Mouse (Mus musculus) kidney, embryonic 16.5 days (tissue): ENCODE measurements around the gene Mtmr12. TPM values are rescaled to one million over a fixed set of nuclear protein-coding genes. Genes with fewer than 3 reads are reported as not detected.
"Not testable (repeated sequence)": the region's sequence is repeated elsewhere in the genome, so short reads cannot be mapped to it uniquely, and the experiment has no call there.

ENCODE experiments used
- ATAC-seq: fragments of 200-750 bp; cut with Nextera tagmentation; 2 replicates; pipeline ENCODE4 v1.8.0; 2017; ENCODE audit warnings: moderate TSS enrichment; ENCODE audit not compliant: low FRiP score, low TSS enrichment
- H3K27ac ChIP-seq: fragments of 300-500 bp; sonication (generic); 2 replicates; pipeline ENCODE4 v1.5.1; 2014; ENCODE audit warnings: low read length
- H3K27me3 ChIP-seq: fragments of 300-500 bp; sonication (generic); 2 replicates; pipeline ENCODE4 v1.6.1; 2014; ENCODE audit warnings: low read length, control low read depth, mixed read lengths; ENCODE audit not compliant: insufficient read depth
- H3K36me3 ChIP-seq: fragments of 300-500 bp; sonication (generic); 2 replicates; pipeline ENCODE4 v1.6.1; 2014; ENCODE audit warnings: low read length, control low read depth, mixed read lengths; ENCODE audit not compliant: insufficient read depth
- H3K4me1 ChIP-seq: fragments of 300-500 bp; sonication (generic); 2 replicates; pipeline ENCODE4 v1.6.1; 2014; ENCODE audit warnings: low read length, control low read depth, mixed read lengths; ENCODE audit not compliant: insufficient read depth
- H3K4me2 ChIP-seq: fragments of 300-500 bp; sonication (generic); replicated peaks from 2 replicates; pipeline ENCODE4 v1.6.1; 2014; ENCODE audit warnings: low read depth, low read length
- H3K4me3 ChIP-seq: fragments of 300-500 bp; sonication (generic); 2 replicates; pipeline ENCODE4 v1.5.1; 2014; ENCODE audit warnings: mild to moderate bottlenecking, low read length
- H3K9ac ChIP-seq: fragments of 300-500 bp; sonication (generic); replicated peaks from 2 replicates; pipeline ENCODE4 v1.6.1; 2014; ENCODE audit warnings: low read length
- H3K9me3 ChIP-seq: fragments of 300-500 bp; sonication (generic); 2 replicates; pipeline ENCODE4 v1.6.1; 2016; ENCODE audit warnings: low read length, control low read depth
- WGBS: fragments of 180-500 bp; shearing (Covaris S2); extraction: QIAGEN DNeasy Blood & Tissue Kit; methylation state at CpG from one replicate; pipeline ENCODE4 v1.1.7; 2014; 5-methylcytosine and 5-hydroxymethylcytosine counted together
- polyA plus RNA-seq: library from polyadenylated mRNA; unstranded; fragments of >200 nt; fragmentation: Nextera tagmentation; extraction: Ambion mirVana; gene quantifications from 2 replicates; pipeline ENCODE4 v1.2.1, GENCODE M21; 2015

Mtmr12 gene
- 22.5 and 25.0 TPM in 2 replicates for polyA plus RNA-seq

DNA sequence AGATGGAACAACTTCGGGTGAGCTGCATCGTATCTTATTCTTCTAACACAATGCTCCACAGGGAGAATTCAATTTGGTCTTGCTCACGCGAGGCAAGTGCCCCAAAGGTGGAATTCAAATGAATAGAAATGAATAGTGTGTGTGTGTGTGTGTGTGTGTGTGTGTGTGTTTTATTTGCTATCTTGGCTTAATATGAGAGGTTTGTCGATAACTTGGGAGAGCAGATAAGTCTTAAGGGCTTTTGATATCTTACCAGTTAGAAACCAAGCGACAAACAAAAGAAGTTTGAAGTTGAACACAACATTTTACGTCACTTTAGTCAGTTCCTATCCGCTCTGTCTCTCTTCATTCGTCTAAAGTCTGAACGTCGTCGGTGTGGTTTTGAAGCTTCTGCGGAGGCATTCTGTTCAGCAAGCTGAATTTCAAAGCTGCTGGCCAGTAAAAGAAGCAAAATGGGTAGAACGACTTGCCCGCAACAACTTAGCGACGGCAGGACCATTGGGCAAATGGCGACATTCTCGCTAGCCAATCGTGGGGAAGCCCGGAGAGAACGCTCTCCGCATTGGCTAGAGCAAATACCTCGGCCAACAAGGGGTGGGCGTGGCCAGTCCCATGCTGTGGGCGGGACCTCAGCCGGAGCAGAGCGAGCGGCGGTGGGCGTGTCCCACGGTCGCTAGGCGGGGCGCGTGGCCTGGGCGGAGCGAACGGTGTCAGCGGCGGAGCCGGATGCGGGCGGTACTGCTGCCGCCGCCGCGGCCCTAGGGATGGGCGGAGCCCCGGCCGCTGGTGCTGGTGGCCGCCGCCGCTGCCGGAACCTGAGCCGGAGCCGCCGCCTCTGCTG is at the start of gene Mtmr12:
Mtmr12 (plus strand) TSS at position 710 of the 841 bp plus-strand sequence.
- Histone ChIP-seq H3K9me3 (no peaks in the 10 kb centered on the region), H3K27ac (peak within 1 kb of the TSS; percentile 97), H3K4me2 (peak within 1 kb of the TSS; percentile 78), H3K9ac (peak within 1 kb of the TSS; percentile 95), H3K4me1 (peaks cover 40% of the 10 kb centered on the region), H3K4me3 (peak within 1 kb of the TSS; percentile 90), H3K27me3 (no peaks in the 10 kb centered on the region), H3K36me3 (no peaks in the 10 kb centered on the region)
- ATAC-seq: peak; percentile 97
- WGBS: under 1% methylated on average over 56 of the region's 58 CpGs

DNA sequence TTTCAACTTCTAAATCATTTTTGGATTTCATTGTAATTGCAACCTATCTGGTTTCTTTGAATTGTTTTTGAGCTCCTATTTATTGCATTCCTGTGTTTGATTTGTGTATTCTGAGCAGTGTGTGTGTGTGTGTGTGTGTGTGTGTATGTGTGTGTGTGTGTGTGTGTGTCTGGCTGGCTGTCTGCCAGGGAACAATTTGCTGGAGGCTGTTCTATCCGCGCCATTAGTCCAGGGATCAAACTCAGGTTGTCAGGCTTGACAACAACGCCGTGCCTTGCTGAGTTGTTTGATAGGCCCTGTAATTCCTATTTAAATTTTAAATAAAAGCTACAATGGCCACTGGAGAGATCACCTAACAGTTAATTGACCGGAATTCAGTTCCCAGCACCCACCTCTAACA is 26.7 kb upstream of the Mtmr12 start:
- peaks cover 51% of the 10 kb centered on the region for H3K36me3 ChIP-seq
- H3K4me3 ChIP-seq: no peak overlapping the region
- no peak for ATAC-seq
- no peaks in the 10 kb centered on the region for H3K4me1 ChIP-seq
- H3K4me2 ChIP-seq: no peak overlapping the region
- 77% methylated on average over 5 of the region's 5 CpGs for WGBS
- H3K27me3 ChIP-seq: no peaks in the 10 kb centered on the region
- no peak overlapping the region for H3K27ac ChIP-seq
- no peaks in the 10 kb centered on the region for H3K9me3 ChIP-seq
- no peak overlapping the region for H3K9ac ChIP-seq

DNA sequence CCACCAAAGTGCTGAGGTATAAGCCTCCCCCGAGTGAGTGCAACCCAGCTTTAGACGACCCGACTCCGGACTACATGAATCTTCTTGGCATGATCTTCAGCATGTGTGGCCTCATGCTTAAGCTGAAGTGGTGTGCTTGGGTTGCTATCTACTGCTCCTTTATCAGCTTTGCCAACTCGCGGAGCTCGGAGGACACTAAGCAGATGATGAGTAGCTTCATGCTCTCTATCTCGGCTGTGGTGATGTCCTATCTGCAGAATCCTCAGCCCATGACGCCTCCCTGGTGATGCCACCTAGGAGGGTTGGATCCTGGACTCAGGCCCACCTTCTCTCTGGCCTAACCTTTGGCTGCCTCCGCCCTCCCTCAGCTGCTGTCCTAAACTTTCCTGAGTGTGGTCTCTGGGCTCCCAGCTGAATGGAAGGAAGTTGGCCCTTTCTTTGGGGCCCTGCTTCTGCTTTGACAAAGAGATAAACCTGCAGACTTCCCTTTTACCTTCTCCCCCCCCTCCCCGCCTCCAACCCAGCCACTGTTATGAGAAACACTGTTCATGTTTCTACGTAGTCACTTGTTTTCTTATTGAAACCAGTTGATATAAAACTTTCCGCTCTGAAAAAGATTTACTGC is 23.5 kb upstream of the Mtmr12 start:
- not testable (repeated sequence) for ATAC-seq, H3K27me3 ChIP-seq, H3K4me1 ChIP-seq, H3K27ac ChIP-seq, H3K9ac ChIP-seq, H3K4me3 ChIP-seq, H3K9me3 ChIP-seq, H3K4me2 ChIP-seq
- WGBS: 85% methylated on average over 12 of the region's 13 CpGs
- peaks cover 39% of the 10 kb centered on the region for H3K36me3 ChIP-seq

GRCm38 (mm10) chr15:12193880-12194816 is 10.7 kb upstream of the Mtmr12 start:
- peak; percentile 91 for ATAC-seq
- Histone ChIP-seq H3K9me3 (no peaks in the 10 kb centered on the region), H3K4me1 (peaks cover 32% of the 10 kb centered on the region), H3K27me3 (no peaks in the 10 kb centered on the region), H3K4me2 (peak overlapping the region; percentile 47), H3K36me3 (peaks cover 9% of the 10 kb centered on the region), H3K27ac (peak overlapping the region; percentile 80), H3K4me3 (peak overlapping the region; percentile 3), H3K9ac (peak overlapping the region; percentile 48)
- 19% methylated on average over 25 of the region's 25 CpGs for WGBS

DNA sequence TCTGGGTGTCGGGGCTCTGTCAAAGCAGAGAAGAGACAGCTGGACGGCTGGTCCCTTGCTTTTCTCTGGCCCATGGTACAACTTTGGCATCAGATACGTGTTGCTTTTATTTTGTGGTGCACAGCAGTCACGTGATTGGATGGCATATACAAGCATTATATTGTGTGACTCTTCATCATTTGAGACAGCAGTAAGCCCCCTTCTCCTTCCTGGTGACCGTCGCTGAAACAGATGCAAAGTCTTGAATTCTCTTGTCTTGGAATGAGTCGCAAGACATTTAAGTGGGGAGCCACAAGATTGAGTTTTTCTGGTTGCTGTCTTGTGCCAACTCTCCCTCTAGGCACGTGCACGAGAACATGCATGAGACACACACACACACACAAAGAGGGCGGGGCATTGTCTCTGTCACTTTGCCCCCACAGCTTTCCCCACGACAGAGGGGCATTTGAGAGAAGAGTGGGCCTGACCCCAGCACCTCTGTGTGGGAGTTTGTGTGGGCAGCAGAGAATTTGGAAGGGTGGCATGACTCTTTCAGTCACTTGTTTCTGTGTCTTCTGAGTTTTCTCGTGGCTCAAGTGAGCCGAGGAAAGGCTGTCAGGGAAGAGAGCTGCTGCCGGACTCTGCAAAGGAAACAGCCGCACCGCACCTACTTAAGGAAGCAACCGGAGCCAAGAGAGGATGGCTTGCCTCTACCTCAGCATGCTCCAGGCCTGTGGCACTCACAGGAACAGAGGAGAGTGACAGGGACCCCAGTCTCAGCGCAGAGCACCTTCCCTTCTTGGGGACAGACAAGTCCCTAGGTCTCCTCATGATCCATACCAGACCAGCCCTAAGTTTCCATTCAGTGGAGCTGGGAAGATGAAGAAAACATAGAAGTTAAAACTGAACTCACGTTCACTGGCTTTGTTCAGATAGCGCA is 9.8 kb upstream of the Mtmr12 start:
- ATAC-seq: no peak

GRCm38 (mm10) chr15:12195966-12196365 is 8.9 kb upstream of the Mtmr12 start:
- Histone ChIP-seq H3K27me3 (no peaks in the 10 kb centered on the region), H3K4me1 (peaks cover 32% of the 10 kb centered on the region), H3K4me2 (no peak overlapping the region), H3K4me3 (no peak overlapping the region), H3K9ac (no peak overlapping the region), H3K36me3 (no peaks in the 10 kb centered on the region), H3K9me3 (no peaks in the 10 kb centered on the region), H3K27ac (no peak overlapping the region)
- WGBS: 86% methylated on average over 6 of the region's 6 CpGs
- ATAC-seq: no peak

More for the DNA sequence above, 9.8 kb upstream of the Mtmr12 start:
- Histone ChIP-seq H3K4me1 (peaks cover 32% of the 10 kb centered on the region), H3K4me2 (peak overlapping the region; percentile 47), H3K9me3 (no peaks in the 10 kb centered on the region), H3K9ac (peak overlapping the region; percentile 48), H3K36me3 (peaks cover 7% of the 10 kb centered on the region), H3K27ac (peak overlapping the region; percentile 80), H3K27me3 (no peaks in the 10 kb centered on the region), H3K4me3 (peak overlapping the region; percentile 3)
- 40% methylated on average over 20 of the region's 20 CpGs for WGBS

DNA sequence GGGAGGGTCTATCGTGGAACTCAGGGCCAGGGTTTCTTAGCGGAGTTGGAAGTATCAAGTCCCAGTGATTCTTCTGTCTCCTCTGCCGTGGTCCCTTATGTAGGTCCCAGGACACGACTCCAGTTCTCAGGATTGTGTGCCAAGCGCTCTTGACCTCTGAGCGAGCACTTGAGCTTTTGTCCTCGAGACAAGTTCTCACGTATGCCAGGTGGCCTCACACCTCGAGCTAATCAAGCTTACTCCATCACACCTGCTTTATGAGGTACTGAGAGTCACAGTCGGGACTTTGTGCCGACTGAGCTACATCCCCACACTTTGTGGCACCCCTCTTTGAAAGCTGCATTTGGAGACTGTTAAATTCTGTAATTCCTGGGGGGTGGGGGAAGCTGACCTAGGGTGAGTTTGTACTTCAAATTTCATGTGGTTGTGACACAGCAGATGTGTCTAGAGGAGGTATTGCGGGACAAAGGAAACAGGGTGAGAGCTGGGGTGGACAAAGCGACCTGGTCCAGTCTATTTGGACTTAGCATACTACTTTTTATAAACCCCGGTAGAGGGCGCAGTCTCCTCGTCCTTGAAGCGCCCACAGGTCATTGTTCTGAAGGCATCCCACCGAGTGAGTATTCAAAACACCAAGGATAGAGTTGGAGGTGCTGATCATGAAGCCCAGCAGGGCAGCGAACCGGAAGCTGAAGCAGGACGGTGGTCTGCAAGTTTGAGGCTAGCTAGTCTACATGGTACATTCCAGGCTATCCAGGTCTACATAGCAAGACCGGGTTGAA is 8.2 kb upstream of the Mtmr12 start:
- ATAC-seq: peak; percentile 66
- Histone ChIP-seq H3K4me1 (peaks cover 32% of the 10 kb centered on the region), H3K9ac (no peak overlapping the region), H3K36me3 (no peaks in the 10 kb centered on the region), H3K4me2 (peak overlapping the region; percentile 33; the same call in 1 of the 2 replicates), H3K4me3 (no peak overlapping the region), H3K27ac (no peak overlapping the region), H3K27me3 (no peaks in the 10 kb centered on the region), H3K9me3 (no peaks in the 10 kb centered on the region)
- WGBS: 24% methylated on average over 22 of the region's 22 CpGs

DNA sequence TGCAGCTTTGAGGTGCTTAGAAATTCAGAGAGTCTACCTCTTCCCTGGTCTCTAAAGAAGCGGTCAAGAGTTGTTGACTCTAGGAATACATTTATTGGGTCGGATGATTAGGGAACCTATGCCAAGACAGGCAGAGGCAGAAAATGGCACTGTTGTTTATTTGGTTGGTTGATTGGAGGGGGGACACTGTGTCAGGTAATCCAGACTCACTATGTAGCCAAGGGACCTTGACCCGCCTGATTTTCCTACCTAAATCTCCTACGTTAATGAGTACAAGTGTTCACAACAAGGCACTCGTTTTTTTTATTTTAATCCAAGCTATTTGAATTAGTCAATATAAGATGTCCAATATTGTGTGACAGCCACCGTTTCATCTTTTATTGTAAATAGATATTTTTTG is 7.5 kb upstream of the Mtmr12 start:
- no peaks in the 10 kb centered on the region for H3K9me3 ChIP-seq
- H3K27ac ChIP-seq: no peak overlapping the region
- no peak overlapping the region for H3K4me2 ChIP-seq
- no peaks in the 10 kb centered on the region for H3K36me3 ChIP-seq
- no peaks in the 10 kb centered on the region for H3K27me3 ChIP-seq
- ATAC-seq: no peak
- H3K4me3 ChIP-seq: no peak overlapping the region
- H3K9ac ChIP-seq: no peak overlapping the region
- peaks cover 34% of the 10 kb centered on the region for H3K4me1 ChIP-seq
- WGBS: 86% methylated on average over 6 of the region's 6 CpGs
